Mouse (Mus musculus) stomach, postnatal 0 days (tissue): ENCODE data around the gene Ctss. TPM values are rescaled to one million over a fixed set of nuclear protein-coding genes. Genes with fewer than 3 reads are reported as not detected.
A peak's percentile ranks its signal among the peaks of the same experiment; 100 is the strongest.

ENCODE experiments used
- ATAC-seq: fragments of 200-750 bp; cut with Nextera tagmentation; 2 replicates; pipeline ENCODE4 v1.8.0; 2017; ENCODE audit not compliant: low FRiP score, low TSS enrichment
- DNase-seq: peaks from one replicate; pipeline ENCODE4 v3.0.0-alpha.2; 2016; ENCODE audit warnings: low spot score
- H3K27ac ChIP-seq: fragments of 300-500 bp; sonication (generic); replicated peaks from 2 replicates; pipeline ENCODE4 v1.5.1; 2014; ENCODE audit warnings: mild to moderate bottlenecking, control low read depth
- H3K27me3 ChIP-seq: fragments of 300-500 bp; sonication (generic); 2 replicates; pipeline ENCODE4 v1.6.1; 2014; ENCODE audit warnings: low read length; ENCODE audit not compliant: control insufficient read depth, insufficient read depth
- H3K36me3 ChIP-seq: fragments of 300-500 bp; sonication (generic); 2 replicates; pipeline ENCODE4 v1.6.1; 2014; ENCODE audit warnings: low read length, mixed read lengths; ENCODE audit not compliant: control insufficient read depth, insufficient read depth
- H3K4me1 ChIP-seq: fragments of 300-500 bp; sonication (generic); replicated peaks from 2 replicates; pipeline ENCODE4 v1.6.1; 2014; ENCODE audit warnings: antibody characterized with exemption; ENCODE audit not compliant: control insufficient read depth, insufficient read depth
- H3K4me2 ChIP-seq: fragments of 300-500 bp; sonication (generic); replicated peaks from 2 replicates; pipeline ENCODE4 v1.6.1; 2014; ENCODE audit warnings: low read depth, mild to moderate bottlenecking, control low read depth, moderate library complexity
- H3K4me3 ChIP-seq: fragments of 300-500 bp; sonication (generic); 2 replicates; pipeline ENCODE4 v1.5.1; 2014; ENCODE audit warnings: low read depth, low read length, control low read depth
- H3K9ac ChIP-seq: fragments of 300-500 bp; sonication (generic); 2 replicates; pipeline ENCODE4 v1.6.1; 2014; ENCODE audit warnings: mild to moderate bottlenecking, low read length, control low read depth, mixed read lengths
- H3K9me3 ChIP-seq: fragments of 300-500 bp; sonication (generic); 2 replicates; pipeline ENCODE4 v1.6.1; 2016; ENCODE audit warnings: low read length; ENCODE audit not compliant: control insufficient read depth
- CTCF ChIP-seq: IDR thresholded peaks from 2 replicates; pipeline ENCODE4 v1.5.1; 2016; ENCODE audit warnings: antibody characterized with exemption, low read depth, mild to moderate bottlenecking, moderate library complexity
- EP300 ChIP-seq: optimal IDR thresholded peaks from 2 replicates; pipeline ENCODE3; 2016; ENCODE audit warnings: antibody characterized with exemption
- WGBS: fragments of 180-500 bp; shearing (Covaris S2); extraction: QIAGEN DNeasy Blood & Tissue Kit; methylation state at CpG from one replicate; pipeline ENCODE4 v1.1.7; 2014; 5-methylcytosine and 5-hydroxymethylcytosine counted together
- polyA plus RNA-seq: library from polyadenylated mRNA; unstranded; fragments of >200 nt; fragmentation: Nextera tagmentation; extraction: Ambion mirVana; gene quantifications from 2 replicates; pipeline ENCODE4 v1.2.1, GENCODE M21; 2015

Ctss gene
- polyA plus RNA-seq, 1 experiment from 2014 or later: 35.6 TPM

DNA sequence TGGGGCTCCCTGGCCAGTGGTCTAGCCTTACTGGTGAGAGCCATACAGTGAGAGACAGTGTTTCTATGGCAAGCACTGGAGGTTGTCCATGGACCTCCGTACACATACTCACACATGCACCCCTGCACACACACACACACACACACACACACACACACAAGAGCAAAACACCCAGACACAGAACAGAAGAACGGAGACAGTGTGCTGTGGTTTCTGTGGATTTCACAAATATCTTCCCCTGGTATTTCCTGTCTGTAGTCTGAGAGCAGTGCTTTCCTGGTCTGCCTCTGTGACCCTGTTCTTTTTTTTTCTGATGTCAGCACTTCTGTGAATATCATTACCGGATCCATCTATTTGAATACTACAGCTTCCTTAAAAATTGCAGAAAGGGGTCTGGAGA lies 2.9 kb upstream of the Ctss start:
- H3K4me1 ChIP-seq: no peaks in the 10 kb centered on the region
- WGBS: 55% methylated on average over 3 of the region's 3 CpGs
- no peaks in the 10 kb centered on the region for H3K9me3 ChIP-seq
- H3K27ac ChIP-seq: no peak overlapping the region
- ATAC-seq (peak; percentile 28; the same call in 1 of the 2 replicates), DNase-seq (no peak)
- H3K36me3 ChIP-seq: no peaks in the 10 kb centered on the region
- no peak overlapping the region for H3K4me2 ChIP-seq
- H3K9ac ChIP-seq: no peak overlapping the region
- no peak for TF ChIP-seq CTCF
- no peak for TF ChIP-seq EP300
- H3K4me3 ChIP-seq: no peak overlapping the region
- H3K27me3 ChIP-seq: no peaks in the 10 kb centered on the region

- H3K36me3 ChIP-seq: no peaks in the 10 kb centered on the region
- H3K27ac ChIP-seq: no peak overlapping the region
- H3K9ac ChIP-seq: no peak overlapping the region
- ATAC-seq (peak; percentile 86), DNase-seq (peak; percentile 68)
- 36% methylated on average over 2 of the region's 2 CpGs for WGBS
- no peaks in the 10 kb centered on the region for H3K27me3 ChIP-seq
- no peaks in the 10 kb centered on the region for H3K9me3 ChIP-seq
- TF ChIP-seq EP300 (no peak), CTCF (peak; percentile 35; the same call in 1 of the 2 replicates)
- H3K4me3 ChIP-seq: no peak overlapping the region
- H3K4me1 ChIP-seq: no peaks in the 10 kb centered on the region
- no peak overlapping the region for H3K4me2 ChIP-seq
These were observed 1.9 kb upstream of the Ctss start for GRCm38 (mm10) chr3:95524673-95525072.

- TF ChIP-seq EP300 (no peak), CTCF (no peak)
- Histone ChIP-seq H3K27ac (no peak overlapping the region), H3K4me2 (no peak overlapping the region), H3K4me3 (no peak overlapping the region), H3K9ac (no peak overlapping the region), H3K9me3 (no peaks in the 10 kb centered on the region), H3K4me1 (no peaks in the 10 kb centered on the region), H3K36me3 (no peaks in the 10 kb centered on the region), H3K27me3 (no peaks in the 10 kb centered on the region)
- no peak for DNase-seq
- ATAC-seq: no peak
These were observed 475 bp upstream of the Ctss start for GRCm38 (mm10) chr3:95526111-95526510.

GRCm38 (mm10) chr3:95529814-95530213 lies 3.2 kb downstream of the Ctss start:
- Histone ChIP-seq H3K27ac (no peak overlapping the region), H3K9me3 (no peaks in the 10 kb centered on the region), H3K4me1 (no peaks in the 10 kb centered on the region), H3K36me3 (no peaks in the 10 kb centered on the region), H3K9ac (no peak overlapping the region), H3K4me2 (no peak overlapping the region), H3K4me3 (no peak overlapping the region), H3K27me3 (no peaks in the 10 kb centered on the region)
- no peak for ATAC-seq
- DNase-seq: no peak
- WGBS: 80% methylated on average over 6 of the region's 6 CpGs
- TF ChIP-seq CTCF (no peak), EP300 (no peak)

- Histone ChIP-seq H3K4me3 (no peak overlapping the region), H3K9ac (no peak overlapping the region), H3K27me3 (no peaks in the 10 kb centered on the region), H3K4me2 (no peak overlapping the region), H3K36me3 (no peaks in the 10 kb centered on the region), H3K27ac (no peak overlapping the region), H3K9me3 (no peaks in the 10 kb centered on the region), H3K4me1 (no peaks in the 10 kb centered on the region)
- TF ChIP-seq CTCF (no peak), EP300 (no peak)
- no peak for DNase-seq
- no peak for ATAC-seq
- WGBS: 90% methylated on average over 1 of the region's 1 CpGs
These were observed 4.4 kb downstream of the Ctss start for GRCm38 (mm10) chr3:95531025-95531424.

DNA sequence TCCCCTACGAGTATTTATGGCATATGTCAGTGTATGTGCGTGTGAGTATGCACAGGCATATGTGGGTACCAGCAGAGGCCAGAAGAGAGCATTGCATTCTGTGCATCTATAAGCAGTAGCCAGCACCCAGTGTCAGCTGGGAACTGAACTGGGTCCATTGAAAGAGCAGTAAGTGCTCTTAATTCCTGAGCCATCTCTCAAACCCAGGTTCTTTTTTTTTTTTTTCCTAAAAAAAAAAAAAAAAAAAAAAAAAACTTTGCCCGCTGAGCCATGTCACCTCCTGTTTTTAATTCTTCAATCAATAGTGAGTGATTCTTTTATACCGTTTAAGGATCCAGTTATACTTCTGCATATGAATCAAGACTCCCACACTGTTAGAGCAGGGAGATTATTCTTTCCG lies 6.8 kb downstream of the Ctss start:
- no peak for TF ChIP-seq EP300
- TF ChIP-seq CTCF: no peak
- no peak for DNase-seq

More for the DNA sequence above, 6.8 kb downstream of the Ctss start:
- no peaks in the 10 kb centered on the region for H3K36me3 ChIP-seq
- no peak overlapping the region for H3K9ac ChIP-seq
- WGBS: 88% methylated on average over 5 of the region's 5 CpGs
- no peaks in the 10 kb centered on the region for H3K4me1 ChIP-seq
- H3K9me3 ChIP-seq: no peaks in the 10 kb centered on the region
- no peak for ATAC-seq
- no peak overlapping the region for H3K4me2 ChIP-seq
- no peak overlapping the region for H3K27ac ChIP-seq
- H3K4me3 ChIP-seq: no peak overlapping the region
- H3K27me3 ChIP-seq: no peaks in the 10 kb centered on the region
